Mouse (Mus musculus): ENCODE measurements around the gene Ccdc63. TPM values are rescaled to one million over a fixed set of nuclear protein-coding genes. Genes with fewer than 3 reads are reported as not detected.

Gene Ccdc63
- polyA plus RNA-seq, 1 experiment from 2014 or later, result not detected

GRCm38 (mm10) chr5:122104201-122104600 lies 36.4 kb downstream of the Ccdc63 start:
- Histone ChIP-seq H3K9me3 (replicated peaks; ENCODE audit: control insufficient read depth, low read length) (no peaks in the 10 kb centered on the region), H3K9ac (ENCODE audit: low read depth, low read length) (no peak overlapping the region), H3K4me2 (ENCODE audit: low read depth, low read length) (no peak overlapping the region), H3K36me3 (ENCODE audit: control insufficient read depth, insufficient read depth) (no peaks in the 10 kb centered on the region), H3K27ac (ENCODE audit: low read length) (no peak overlapping the region), H3K4me1 (ENCODE audit: control insufficient read depth, low read depth, low read length) (peaks cover 4% of the 10 kb centered on the region), H3K27me3 (ENCODE audit: control insufficient read depth, insufficient read depth, low read depth, low read length) (peaks cover 15% of the 10 kb centered on the region), H3K4me3 (ENCODE audit: low read depth, low read length) (no peak overlapping the region)
- ATAC-seq (ENCODE audit: low read depth), result no peak
- 17% methylated on average over 2 of the region's 2 CpGs for WGBS (ENCODE audit: insufficient replicate concordance)

GRCm38 (mm10) chr5:122103075-122103474 lies 37.5 kb downstream of the Ccdc63 start:
- H3K27me3 ChIP-seq (ENCODE audit: control insufficient read depth, insufficient read depth, low read depth, low read length), result peaks cover 15% of the 10 kb centered on the region
- 15% methylated on average over 12 of the region's 12 CpGs for WGBS (ENCODE audit: insufficient replicate concordance)
- no peak overlapping the region for H3K9ac ChIP-seq (ENCODE audit: low read depth, low read length)
- no peaks in the 10 kb centered on the region for H3K36me3 ChIP-seq (ENCODE audit: control insufficient read depth, insufficient read depth)
- H3K4me1 ChIP-seq (ENCODE audit: control insufficient read depth, low read depth, low read length), result no peaks in the 10 kb centered on the region
- no peak for ATAC-seq (ENCODE audit: low read depth)
- no peaks in the 10 kb centered on the region for H3K9me3 ChIP-seq (replicated peaks; ENCODE audit: control insufficient read depth, low read length)
- no peak overlapping the region for H3K27ac ChIP-seq (ENCODE audit: low read length)
- H3K4me3 ChIP-seq (ENCODE audit: low read depth, low read length), result no peak overlapping the region
- no peak overlapping the region for H3K4me2 ChIP-seq (ENCODE audit: low read depth, low read length)

GRCm38 (mm10) chr5:122102476-122103050 lies 38.1 kb downstream of the Ccdc63 start:
- no peak overlapping the region for H3K4me3 ChIP-seq (ENCODE audit: low read depth, low read length)
- no peaks in the 10 kb centered on the region for H3K4me1 ChIP-seq (ENCODE audit: control insufficient read depth, low read depth, low read length)
- H3K4me2 ChIP-seq (ENCODE audit: low read depth, low read length), result no peak overlapping the region
- H3K9me3 ChIP-seq (replicated peaks; ENCODE audit: control insufficient read depth, low read length), result no peaks in the 10 kb centered on the region
- H3K9ac ChIP-seq (ENCODE audit: low read depth, low read length), result no peak overlapping the region
- ATAC-seq (ENCODE audit: low read depth), result no peak
- WGBS (ENCODE audit: insufficient replicate concordance), result 25% methylated on average over 7 of the region's 7 CpGs
- H3K27ac ChIP-seq (ENCODE audit: low read length), result no peak overlapping the region
- peaks cover 15% of the 10 kb centered on the region for H3K27me3 ChIP-seq (ENCODE audit: control insufficient read depth, insufficient read depth, low read depth, low read length)
- H3K36me3 ChIP-seq (ENCODE audit: control insufficient read depth, insufficient read depth), result no peaks in the 10 kb centered on the region

- H3K9ac ChIP-seq (ENCODE audit: low read depth, low read length), result no peak overlapping the region
- no peak overlapping the region for H3K27ac ChIP-seq (ENCODE audit: low read length)
- H3K27me3 ChIP-seq (ENCODE audit: control insufficient read depth, insufficient read depth, low read depth, low read length), result no peaks in the 10 kb centered on the region
- H3K36me3 ChIP-seq (ENCODE audit: control insufficient read depth, insufficient read depth), result no peaks in the 10 kb centered on the region
- H3K4me2 ChIP-seq (ENCODE audit: low read depth, low read length), result no peak overlapping the region
- no peaks in the 10 kb centered on the region for H3K4me1 ChIP-seq (ENCODE audit: control insufficient read depth, low read depth, low read length)
- H3K9me3 ChIP-seq (replicated peaks; ENCODE audit: control insufficient read depth, low read length), result no peaks in the 10 kb centered on the region
- 74% methylated on average over 10 of the region's 10 CpGs for WGBS (ENCODE audit: insufficient replicate concordance)
- no peak for ATAC-seq (ENCODE audit: low read depth)
- H3K4me3 ChIP-seq (ENCODE audit: low read depth, low read length), result no peak overlapping the region
Observed at GRCm38 (mm10) chr5:122094439-122094838, 46.2 kb downstream of the Ccdc63 start.

GRCm38 (mm10) chr5:122093734-122094133 lies 46.9 kb downstream of the Ccdc63 start:
- H3K4me2 ChIP-seq (ENCODE audit: low read depth, low read length), result no peak overlapping the region
- no peaks in the 10 kb centered on the region for H3K9me3 ChIP-seq (replicated peaks; ENCODE audit: control insufficient read depth, low read length)
- no peaks in the 10 kb centered on the region for H3K36me3 ChIP-seq (ENCODE audit: control insufficient read depth, insufficient read depth)
- 71% methylated on average over 14 of the region's 14 CpGs for WGBS (ENCODE audit: insufficient replicate concordance)
- ATAC-seq (ENCODE audit: low read depth), result no peak
- no peak overlapping the region for H3K9ac ChIP-seq (ENCODE audit: low read depth, low read length)
- no peaks in the 10 kb centered on the region for H3K4me1 ChIP-seq (ENCODE audit: control insufficient read depth, low read depth, low read length)
- no peak overlapping the region for H3K4me3 ChIP-seq (ENCODE audit: low read depth, low read length)
- no peak overlapping the region for H3K27ac ChIP-seq (ENCODE audit: low read length)
- no peaks in the 10 kb centered on the region for H3K27me3 ChIP-seq (ENCODE audit: control insufficient read depth, insufficient read depth, low read depth, low read length)

- Histone ChIP-seq H3K27ac (ENCODE audit: low read length) (no peak overlapping the region), H3K9ac (ENCODE audit: low read depth, low read length) (no peak overlapping the region), H3K4me3 (ENCODE audit: low read depth, low read length) (no peak overlapping the region), H3K9me3 (replicated peaks; ENCODE audit: control insufficient read depth, low read length) (no peaks in the 10 kb centered on the region), H3K4me1 (ENCODE audit: control insufficient read depth, low read depth, low read length) (no peaks in the 10 kb centered on the region), H3K36me3 (ENCODE audit: control insufficient read depth, insufficient read depth) (no peaks in the 10 kb centered on the region), H3K27me3 (ENCODE audit: control insufficient read depth, insufficient read depth, low read depth, low read length) (no peaks in the 10 kb centered on the region), H3K4me2 (ENCODE audit: low read depth, low read length) (no peak overlapping the region)
- ATAC-seq (ENCODE audit: low read depth), result no peak
- 63% methylated on average over 11 of the region's 11 CpGs for WGBS (ENCODE audit: insufficient replicate concordance)
Observed at GRCm38 (mm10) chr5:122092794-122093193, 47.8 kb downstream of the Ccdc63 start.

GRCm38 (mm10) chr5:122091070-122091469 lies 49.6 kb downstream of the Ccdc63 start:
- H3K4me2 ChIP-seq (ENCODE audit: low read depth, low read length), result no peak overlapping the region
- H3K36me3 ChIP-seq (ENCODE audit: control insufficient read depth, insufficient read depth), result no peaks in the 10 kb centered on the region
- H3K4me1 ChIP-seq (ENCODE audit: control insufficient read depth, low read depth, low read length), result no peaks in the 10 kb centered on the region
- no peak for ATAC-seq (ENCODE audit: low read depth)
- H3K9me3 ChIP-seq (replicated peaks; ENCODE audit: control insufficient read depth, low read length), result no peaks in the 10 kb centered on the region
- H3K27me3 ChIP-seq (ENCODE audit: control insufficient read depth, insufficient read depth, low read depth, low read length), result no peaks in the 10 kb centered on the region
- no peak overlapping the region for H3K27ac ChIP-seq (ENCODE audit: low read length)
- H3K4me3 ChIP-seq (ENCODE audit: low read depth, low read length), result no peak overlapping the region
- 15% methylated on average over 15 of the region's 15 CpGs for WGBS (ENCODE audit: insufficient replicate concordance)
- no peak overlapping the region for H3K9ac ChIP-seq (ENCODE audit: low read depth, low read length)

- Histone ChIP-seq H3K9ac (ENCODE audit: low read depth, low read length) (no peak overlapping the region), H3K36me3 (ENCODE audit: control insufficient read depth, insufficient read depth) (no peaks in the 10 kb centered on the region), H3K4me3 (ENCODE audit: low read depth, low read length) (no peak overlapping the region), H3K4me1 (ENCODE audit: control insufficient read depth, low read depth, low read length) (no peaks in the 10 kb centered on the region; the same call in 1 of the 2 replicates), H3K9me3 (replicated peaks; ENCODE audit: control insufficient read depth, low read length) (no peaks in the 10 kb centered on the region), H3K27me3 (ENCODE audit: control insufficient read depth, insufficient read depth, low read depth, low read length) (no peaks in the 10 kb centered on the region), H3K4me2 (ENCODE audit: low read depth, low read length) (no peak overlapping the region), H3K27ac (ENCODE audit: low read length) (no peak overlapping the region)
- 69% methylated on average over 8 of the region's 8 CpGs for WGBS (ENCODE audit: insufficient replicate concordance)
- no peak for ATAC-seq (ENCODE audit: low read depth)
Observed at GRCm38 (mm10) chr5:122089664-122090063, 51.0 kb downstream of the Ccdc63 start.

- no peak overlapping the region for H3K4me3 ChIP-seq (ENCODE audit: low read depth, low read length)
- no peaks in the 10 kb centered on the region for H3K36me3 ChIP-seq (ENCODE audit: control insufficient read depth, insufficient read depth)
- H3K9me3 ChIP-seq (replicated peaks; ENCODE audit: control insufficient read depth, low read length), result no peaks in the 10 kb centered on the region
- H3K9ac ChIP-seq (ENCODE audit: low read depth, low read length), result no peak overlapping the region
- 1% methylated on average over 5 of the region's 5 CpGs for WGBS (ENCODE audit: insufficient replicate concordance)
- no peak overlapping the region for H3K27ac ChIP-seq (ENCODE audit: low read length)
- H3K27me3 ChIP-seq (ENCODE audit: control insufficient read depth, insufficient read depth, low read depth, low read length), result no peaks in the 10 kb centered on the region
- no peaks in the 10 kb centered on the region; the same call in 1 of the 2 replicates for H3K4me1 ChIP-seq (ENCODE audit: control insufficient read depth, low read depth, low read length)
- no peak overlapping the region for H3K4me2 ChIP-seq (ENCODE audit: low read depth, low read length)
- peak; percentile 11; the same call in 1 of the 2 replicates for ATAC-seq (ENCODE audit: low read depth)
Observed at GRCm38 (mm10) chr5:122088917-122089316, 51.7 kb downstream of the Ccdc63 start.

Data from liver, embryonic 16.5 days (tissue).